23 mouse cellular contexts compared by ENCODE assay signal in the genomic region with DNA sequence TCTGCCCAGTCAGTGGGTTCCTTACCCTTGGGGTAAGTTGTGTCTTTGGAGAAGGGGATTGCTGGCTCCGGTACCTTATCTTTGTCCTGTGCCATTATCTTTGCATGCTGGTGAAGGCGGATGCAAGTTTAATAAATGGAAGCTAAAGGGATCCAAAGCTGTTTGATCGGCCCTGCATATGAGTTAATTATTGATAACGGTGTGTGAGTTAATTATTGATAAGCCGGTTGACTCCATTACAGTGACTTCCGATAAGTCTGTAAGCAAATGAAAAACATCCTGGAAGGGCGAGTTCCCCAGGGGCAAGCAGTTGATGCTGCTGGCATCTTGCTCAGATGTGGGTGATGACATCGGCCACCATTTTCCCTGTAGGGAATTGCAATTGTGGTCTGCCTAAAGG. TPM values are rescaled to one million over a fixed set of nuclear protein-coding genes. Genes with fewer than 3 reads are reported as not detected.
"Had no signal": no experiment of that assay in that cellular context is flagged by ENCODE, and none has a peak within 500 bp of the region (broad histone marks: within the 10 kb centered on the region; RNA-seq: fewer than 3 reads in every experiment).

No protein-coding gene starts in this region.

- H3K9ac ChIP-seq: liver, embryonic 15.5 days; lung, embryonic 14.5 days; neural tube, embryonic 13.5 days; neural tube, embryonic 15.5 days had no signal

- H3K4me2 ChIP-seq: liver, embryonic 15.5 days; lung, embryonic 14.5 days; neural tube, embryonic 13.5 days; neural tube, embryonic 15.5 days had no signal

- H3K4me1 ChIP-seq: liver, embryonic 15.5 days; neural tube, embryonic 15.5 days had no signal

- H3K4me3 ChIP-seq: liver, embryonic 15.5 days; midbrain, embryonic 10.5 days; myocyte; neural tube, embryonic 13.5 days; neural tube, embryonic 15.5 days had no signal

- H3K27ac ChIP-seq: liver, embryonic 15.5 days; midbrain, embryonic 10.5 days; neural tube, embryonic 13.5 days; neural tube, embryonic 15.5 days had no signal

- ATAC-seq: midbrain, embryonic 16.5 days had no signal

- DNase-seq: lung, adult 18-20 months; lung, postnatal 10 days; lung, postnatal 4 days; midbrain, embryonic 14.5 days; right cerebral cortex, adult 18-20 months; right cerebral cortex, postnatal 25 days; right cerebral cortex, postnatal 4 days; spleen, adult 18-20 months; thymus, adult 18-20 months; thymus, postnatal 14 days; thymus, postnatal 36 days had no signal

- H3K36me3 ChIP-seq: liver, embryonic 15.5 days; midbrain, embryonic 10.5 days; neural tube, embryonic 13.5 days; neural tube, embryonic 15.5 days had no signal

- H3K9me3 ChIP-seq: liver, embryonic 15.5 days; midbrain, embryonic 10.5 days; neural tube, embryonic 13.5 days; neural tube, embryonic 15.5 days had no signal

- H3K27me3 ChIP-seq: liver, embryonic 15.5 days; neural tube, embryonic 15.5 days had no signal

RNA-seq across cellular contexts. Expression of gene Pgpep1l, which starts 42.7 kb away (rescaled TPM):
- polyA plus RNA-seq: liver, embryonic 15.5 days; lung, embryonic 14.5 days; lung, embryonic 16.5 days; midbrain, embryonic 10.5 days; midbrain, embryonic 14.5 days; midbrain, embryonic 16.5 days; neural tube, embryonic 11.5 days; neural tube, embryonic 13.5 days; neural tube, embryonic 15.5 days; small intestine, adult 2 months; stomach, embryonic 14.5 days; stomach, embryonic 16.5 days had no signal
